Mouse (Mus musculus) embryonic fibroblast, embryonic 13.5 days (primary cell): ENCODE results near the gene Clps. TPM values are rescaled to one million over a fixed set of nuclear protein-coding genes. Genes with fewer than 3 reads are reported as not detected.

Experiments used
- H3K27ac ChIP-seq: 2 replicates; pipeline ENCODE4 v1.5.1; 2012; ENCODE audit warnings: low read length, control low read depth, inconsistent platforms; ENCODE audit not compliant: insufficient read depth
- H3K4me1 ChIP-seq: 2 replicates; pipeline ENCODE4 v1.6.1; 2011; ENCODE audit warnings: low read length; ENCODE audit not compliant: control insufficient read depth, insufficient read depth
- H3K4me3 ChIP-seq: 2 replicates; pipeline ENCODE4 v1.5.1; 2011; ENCODE audit warnings: mild to moderate bottlenecking, control low read depth, low read length; ENCODE audit not compliant: insufficient read depth
- CTCF ChIP-seq: IDR thresholded peaks from 2 replicates; pipeline ENCODE4 v1.5.1; 2011; ENCODE audit warnings: mild to moderate bottlenecking, control low read depth, low read length, moderate library complexity, borderline replicate concordance; ENCODE audit not compliant: insufficient read depth
- POLR2A ChIP-seq: IDR thresholded peaks from 2 replicates; pipeline ENCODE4 v1.6.1; 2011; ENCODE audit warnings: low read depth, mild to moderate bottlenecking, control low read depth, low read length, moderate library complexity
- polyA plus RNA-seq: library from polyadenylated mRNA; stranded (reverse); fragments of >200 nt; gene quantifications from 2 replicates; pipeline ENCODE4 v1.2.4, GENCODE M21; 2011; ENCODE audit warnings: low read depth; ENCODE audit not compliant: missing spikeins, insufficient read length

Gene Clps
- not detected in 2 replicates for polyA plus RNA-seq

DNA sequence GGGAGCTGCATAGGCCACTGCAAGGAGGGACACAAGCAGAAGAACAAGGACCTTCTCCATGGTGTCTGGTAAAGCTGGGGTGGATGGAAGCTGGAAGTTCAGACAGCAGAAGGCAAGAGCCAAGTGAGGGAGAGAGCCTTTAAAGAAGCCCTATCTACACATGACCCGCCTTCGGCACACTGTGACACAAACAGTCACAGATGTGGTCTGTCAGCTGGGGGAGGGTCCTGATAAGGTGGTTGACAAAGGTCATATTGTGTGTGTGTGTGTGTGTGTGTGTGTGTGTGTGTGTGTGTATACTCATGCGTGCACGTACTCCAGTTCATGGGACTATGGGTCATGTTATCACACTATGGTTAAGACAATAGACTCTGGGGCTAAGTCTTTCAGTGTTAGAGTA is at the start of gene Clps:
Gene Clps (minus strand): TSS at position 169 of the 400 bp plus-strand sequence.
- no peak for TF ChIP-seq CTCF
- no peak for TF ChIP-seq POLR2A
- Histone ChIP-seq H3K4me3 (no peak within 1 kb of the TSS), H3K27ac (no peak within 1 kb of the TSS)

GRCm38 (mm10) chr17:28609543-28609942 is 49.0 kb upstream of the Clps start:
- Histone ChIP-seq H3K4me1 (no peaks in the 10 kb centered on the region), H3K4me3 (no peak overlapping the region), H3K27ac (no peak overlapping the region)
- TF ChIP-seq CTCF (no peak), POLR2A (no peak)

More for the DNA sequence above, at the start of gene Clps:
- no peaks in the 10 kb centered on the region for H3K4me1 ChIP-seq

DNA sequence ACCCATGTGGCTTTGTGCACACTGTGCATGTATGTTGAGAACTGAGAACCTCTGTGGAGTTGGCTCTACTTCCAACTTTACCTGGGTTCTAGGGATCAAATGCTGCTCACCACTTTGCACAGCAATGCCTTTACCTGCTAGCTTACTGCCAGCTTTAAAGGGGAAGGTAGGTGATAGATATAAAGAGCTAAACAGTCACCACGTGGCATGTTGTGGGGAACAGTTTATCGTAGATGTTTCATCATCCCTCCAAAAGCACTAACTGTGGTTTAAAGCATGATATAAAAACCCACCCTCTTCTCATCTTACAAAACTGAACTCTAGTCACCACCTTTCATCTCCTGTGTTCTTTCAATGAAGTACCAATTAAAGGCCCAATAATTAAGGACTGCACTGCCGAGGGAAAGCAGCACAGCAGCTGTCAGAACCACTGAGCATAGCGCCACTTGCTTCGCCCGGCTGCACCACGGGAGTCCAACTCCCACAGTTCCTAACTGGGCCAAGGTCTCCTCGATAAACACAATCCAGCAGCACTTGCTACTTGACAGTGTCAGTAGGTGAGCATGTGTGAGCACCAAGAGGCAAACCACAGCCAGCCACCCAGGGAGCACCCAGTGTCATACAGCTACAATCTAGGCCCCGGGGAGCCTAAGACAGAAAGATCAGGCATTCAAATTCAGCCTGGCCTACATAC is 41.1 kb upstream of the Clps start:
- no peaks in the 10 kb centered on the region for H3K4me1 ChIP-seq
- H3K27ac ChIP-seq = no peak overlapping the region
- no peak overlapping the region for H3K4me3 ChIP-seq
- TF ChIP-seq POLR2A (no peak), CTCF (no peak)

- no peak overlapping the region for H3K4me3 ChIP-seq
- TF ChIP-seq POLR2A = no peak
- no peak for TF ChIP-seq CTCF
- H3K4me1 ChIP-seq = no peaks in the 10 kb centered on the region
- H3K27ac ChIP-seq = no peak overlapping the region
These were observed 40.2 kb upstream of the Clps start for GRCm38 (mm10) chr17:28600780-28601179.

- Histone ChIP-seq H3K4me3 (no peak overlapping the region), H3K27ac (no peak overlapping the region), H3K4me1 (no peaks in the 10 kb centered on the region)
- no peak for TF ChIP-seq CTCF
- no peak for TF ChIP-seq POLR2A
These were observed 33.4 kb upstream of the Clps start for GRCm38 (mm10) chr17:28593965-28594364.

DNA sequence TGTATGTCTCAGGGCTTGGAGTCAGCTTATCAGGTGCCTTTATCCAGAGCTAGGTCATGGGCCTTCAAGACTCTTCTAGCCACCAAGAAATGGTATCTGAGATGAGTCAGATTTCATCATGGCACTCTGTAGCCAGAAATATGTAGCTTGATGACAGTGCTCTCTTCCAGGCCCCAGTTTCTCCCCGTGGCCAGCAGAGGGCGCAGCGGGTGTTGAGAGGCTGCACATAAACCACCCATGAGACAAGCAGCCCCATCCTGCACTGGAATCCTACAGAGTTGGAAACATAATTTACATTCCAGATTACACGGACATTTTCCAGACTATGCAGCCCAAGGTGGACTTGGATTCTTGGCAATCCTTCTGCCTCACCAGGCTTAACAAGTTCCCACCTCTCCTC is 32.4 kb upstream of the Clps start:
- Histone ChIP-seq H3K4me1 (peaks cover 3% of the 10 kb centered on the region; the same call in 1 of the 2 replicates), H3K4me3 (no peak overlapping the region), H3K27ac (no peak overlapping the region)
- TF ChIP-seq CTCF = peak; percentile 65
- TF ChIP-seq POLR2A = no peak

GRCm38 (mm10) chr17:28591476-28591875 is 30.9 kb upstream of the Clps start:
- TF ChIP-seq CTCF (no peak), POLR2A (no peak)
- H3K4me3 ChIP-seq = no peak overlapping the region
- H3K27ac ChIP-seq = no peak overlapping the region
- H3K4me1 ChIP-seq = peaks cover 3% of the 10 kb centered on the region; the same call in 1 of the 2 replicates

DNA sequence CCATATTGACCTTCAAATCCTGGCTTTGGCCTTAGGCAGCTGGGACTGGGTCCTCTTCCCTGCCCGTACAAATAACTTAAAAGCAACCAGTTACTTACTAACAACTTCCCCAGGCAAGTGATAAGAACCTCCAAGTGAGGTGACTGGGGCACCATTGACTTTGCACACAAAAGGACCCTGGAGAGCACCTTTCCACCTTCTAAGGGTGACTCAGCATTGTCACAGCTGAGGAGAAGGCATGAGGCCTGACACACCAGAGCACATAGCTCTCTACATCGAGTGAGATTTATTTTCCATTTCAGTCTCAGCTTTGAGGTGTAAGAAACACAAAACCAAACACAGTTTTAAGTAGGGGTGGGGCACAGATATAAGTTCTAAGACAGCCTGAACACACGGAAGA is 30.0 kb upstream of the Clps start:
- TF ChIP-seq CTCF = no peak
- TF ChIP-seq POLR2A = no peak
- Histone ChIP-seq H3K4me3 (no peak overlapping the region), H3K4me1 (peaks cover 3% of the 10 kb centered on the region; the same call in 1 of the 2 replicates), H3K27ac (no peak overlapping the region)

- TF ChIP-seq CTCF = no peak
- TF ChIP-seq POLR2A = no peak
These were observed 28.0 kb upstream of the Clps start for GRCm38 (mm10) chr17:28588591-28588990.

GRCm38 (mm10) chr17:28586509-28586908 is 25.9 kb upstream of the Clps start:
- H3K4me3 ChIP-seq = no peak overlapping the region
- H3K4me1 ChIP-seq = peaks cover 3% of the 10 kb centered on the region; the same call in 1 of the 2 replicates
- H3K27ac ChIP-seq = no peak overlapping the region
- TF ChIP-seq POLR2A (no peak), CTCF (no peak)

More at GRCm38 (mm10) chr17:28588591-28588990, 28.0 kb upstream of the Clps start:
- H3K4me1 ChIP-seq = peaks cover 3% of the 10 kb centered on the region; the same call in 1 of the 2 replicates
- H3K27ac ChIP-seq = no peak overlapping the region
- H3K4me3 ChIP-seq = no peak overlapping the region
